Mouse (Mus musculus) skeletal muscle tissue, adult 2 months (tissue): ENCODE measurements around the gene Lrrc25.
A peak's percentile ranks its signal among the peaks of the same experiment; 100 is the strongest.
"Not testable (repeated sequence)": the region's sequence is repeated elsewhere in the genome, so short reads cannot be mapped to it uniquely, and the experiment has no call there.

ENCODE experiments used
- DNase-seq: peaks from one replicate; pipeline ENCODE4 v3.0.0-alpha.2; 2012; ENCODE audit warnings: low read depth, low spot score

Lrrc25 gene

GRCm38 (mm10) chr8:70615894-70616293 lies at the start of gene Lrrc25:
Gene Lrrc25 (plus strand): TSS chr8:70616155.
- no peak for DNase-seq

GRCm38 (mm10) chr8:70570360-70570759 lies 45.6 kb upstream of the Lrrc25 start:
- DNase-seq, result no peak

DNA sequence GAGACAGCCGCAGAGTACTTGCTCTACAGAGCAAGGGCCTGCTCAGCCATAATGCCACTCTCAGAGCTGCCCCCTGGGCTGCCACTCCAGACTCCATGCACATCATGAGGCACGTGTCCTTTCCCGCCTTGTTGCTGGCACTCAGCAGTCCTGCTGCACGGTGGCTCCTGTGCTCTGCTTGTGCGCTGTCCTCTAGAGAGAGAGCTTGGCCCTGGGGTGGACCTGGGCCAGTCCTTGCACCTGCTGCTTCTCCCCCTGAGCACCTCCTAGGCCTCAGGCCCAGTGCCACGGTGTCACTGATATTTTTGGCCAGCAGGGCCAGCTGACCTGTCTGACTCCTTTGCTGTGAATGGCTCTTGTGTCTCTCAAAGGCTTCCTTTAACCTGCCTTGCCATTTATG lies 45.0 kb upstream of the Lrrc25 start:
- peak; percentile 94 for DNase-seq

- DNase-seq, result no peak
These were observed 41.7 kb upstream of the Lrrc25 start for GRCm38 (mm10) chr8:70574302-70574701.

- no peak for DNase-seq
These were observed 41.0 kb upstream of the Lrrc25 start for GRCm38 (mm10) chr8:70574915-70575314.

DNA sequence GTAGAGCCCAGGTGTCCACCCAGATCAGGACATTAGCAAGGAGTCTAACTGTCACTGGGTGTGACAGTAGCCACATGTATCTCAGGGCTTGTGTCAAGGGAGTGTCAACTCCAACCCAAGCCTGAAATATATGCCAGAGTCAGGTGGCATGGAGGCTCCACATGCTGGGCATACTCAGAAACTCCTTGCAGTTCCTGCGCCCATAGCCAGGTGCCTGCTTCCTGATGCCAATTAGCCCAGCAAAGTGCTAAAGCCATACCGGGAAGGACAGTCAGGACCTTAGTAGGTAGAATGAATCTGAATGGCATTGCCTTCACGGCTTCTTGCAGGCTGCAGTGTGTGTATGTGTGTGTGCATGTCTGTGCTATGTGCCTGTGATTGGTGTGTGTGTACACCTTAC lies 38.7 kb upstream of the Lrrc25 start:
- no peak for DNase-seq

DNA sequence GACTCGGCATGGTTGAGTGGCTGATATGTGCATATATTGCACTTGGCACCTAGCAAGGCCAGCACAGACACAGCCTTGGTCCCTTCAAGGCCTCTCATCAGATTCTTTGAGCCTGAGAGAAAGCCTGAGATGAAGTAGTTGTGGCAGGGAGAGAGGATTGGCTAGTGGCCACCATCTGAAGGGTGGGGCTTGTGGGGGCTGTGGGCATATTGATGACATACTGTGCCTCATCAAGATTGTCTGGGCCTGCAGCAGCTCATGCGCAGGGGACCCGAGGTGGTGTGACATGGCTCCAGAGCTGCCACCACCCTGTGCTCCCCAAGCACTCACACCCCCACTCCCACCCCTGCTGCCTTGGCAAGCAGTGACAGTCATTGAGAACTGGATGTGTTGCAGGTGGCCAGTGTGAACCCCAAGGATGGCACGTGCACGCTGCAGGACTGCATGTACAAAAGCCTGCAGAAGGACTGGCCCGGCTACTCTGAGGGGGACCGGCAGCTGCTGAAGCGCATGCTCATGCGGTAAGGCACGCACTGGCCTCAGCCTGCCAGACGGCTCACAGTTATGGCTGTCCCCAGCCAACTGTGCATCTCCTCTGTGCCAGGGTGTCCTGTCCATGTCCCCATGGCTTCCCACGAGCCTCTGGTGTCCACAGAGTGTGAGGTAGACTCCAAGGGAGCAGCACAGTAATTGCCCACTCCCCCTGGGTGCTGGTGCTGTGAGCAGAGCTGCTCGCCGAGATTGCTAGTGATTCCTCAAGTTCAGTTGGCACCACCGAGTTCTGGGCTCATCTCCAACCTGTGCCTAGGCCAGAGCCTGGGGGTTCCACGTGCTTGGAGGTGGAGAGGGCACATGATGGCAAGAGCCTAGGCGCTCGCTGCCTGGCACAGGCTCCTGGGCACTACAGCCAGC lies 32.2 kb upstream of the Lrrc25 start:
- DNase-seq, result peak; percentile 70

- DNase-seq, result no peak
These were observed 31.2 kb upstream of the Lrrc25 start for GRCm38 (mm10) chr8:70584606-70585257.

DNA sequence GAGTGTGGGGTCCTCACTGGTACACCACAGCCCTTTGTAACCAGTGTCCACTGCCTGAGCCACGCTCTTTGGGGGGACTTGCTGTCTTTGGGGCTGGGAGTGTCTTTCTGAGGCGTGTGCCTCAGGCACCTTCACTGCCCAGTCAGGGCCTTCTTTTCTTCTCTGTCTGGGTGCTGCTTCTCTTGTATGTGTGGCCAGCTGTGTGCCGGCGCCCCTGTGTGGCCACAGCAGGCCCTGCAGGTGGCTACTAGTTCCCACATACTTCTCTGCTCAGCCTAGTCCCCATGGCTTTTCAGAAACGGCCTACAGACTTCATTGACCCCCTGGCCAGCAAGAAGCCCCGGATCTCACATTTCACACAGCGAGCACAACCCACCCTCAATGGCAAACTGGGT lies 30.7 kb upstream of the Lrrc25 start:
- DNase-seq, result peak; percentile 66

DNA sequence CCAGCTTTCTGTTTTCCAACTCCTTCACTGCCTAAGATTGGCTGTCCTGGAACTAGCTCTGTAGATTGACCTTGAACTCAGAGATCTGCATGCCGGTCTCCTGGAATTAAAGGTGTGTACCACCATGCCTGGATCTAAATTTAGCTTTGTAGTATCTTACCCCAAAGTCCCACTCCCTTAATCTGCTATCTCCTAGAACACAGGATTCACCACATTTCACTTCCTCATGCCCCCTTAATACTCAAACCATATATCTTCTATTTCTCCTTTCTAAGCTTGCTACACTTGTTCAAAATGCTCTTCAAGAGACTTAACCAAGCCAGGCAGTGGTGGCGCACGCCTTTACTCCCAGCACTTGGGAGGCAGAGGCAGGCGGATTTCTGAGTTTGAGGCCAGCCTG lies 28.0 kb upstream of the Lrrc25 start:
- DNase-seq, result not testable (repeated sequence)

DNA sequence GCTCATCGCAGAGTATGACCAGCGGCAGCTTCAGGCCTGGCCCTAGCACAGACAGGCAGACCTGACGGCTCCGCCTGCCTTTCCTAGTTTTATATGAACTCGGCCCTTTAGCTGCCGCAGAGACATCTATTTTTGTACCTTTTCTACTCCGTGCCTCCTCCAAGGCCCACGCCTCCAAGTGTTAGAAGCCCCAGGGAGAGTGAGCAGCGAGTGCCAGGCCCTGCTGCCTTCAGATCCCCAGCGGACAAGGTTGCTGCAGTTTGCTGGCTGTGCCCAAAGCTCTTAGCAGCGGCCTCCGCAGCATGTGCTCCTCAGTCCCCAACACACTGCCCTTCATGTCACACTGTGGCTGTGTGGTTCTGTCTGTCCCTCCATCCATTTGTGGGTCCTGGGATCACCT lies 24.4 kb upstream of the Lrrc25 start:
- no peak for DNase-seq

DNA sequence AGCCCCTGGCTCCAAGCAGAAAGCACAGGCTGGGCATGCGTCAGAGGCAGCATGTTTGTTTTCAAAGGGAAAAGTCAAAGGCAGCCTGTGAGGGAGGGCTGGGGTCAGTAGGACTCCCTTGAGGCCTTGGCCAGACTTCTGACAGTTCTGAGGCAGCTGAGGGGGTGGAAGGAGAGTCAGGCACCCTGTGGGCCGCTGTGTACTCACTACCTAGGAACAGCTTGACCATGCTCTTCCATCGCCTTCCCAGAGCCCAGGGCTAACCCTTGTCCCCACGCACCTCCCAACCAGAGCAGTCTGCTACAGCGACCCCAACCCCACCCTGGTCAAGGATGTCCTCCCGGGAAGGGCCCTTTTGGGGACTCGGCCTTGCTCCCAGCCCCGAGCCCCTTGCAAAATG lies 22.8 kb upstream of the Lrrc25 start:
- no peak for DNase-seq

DNA sequence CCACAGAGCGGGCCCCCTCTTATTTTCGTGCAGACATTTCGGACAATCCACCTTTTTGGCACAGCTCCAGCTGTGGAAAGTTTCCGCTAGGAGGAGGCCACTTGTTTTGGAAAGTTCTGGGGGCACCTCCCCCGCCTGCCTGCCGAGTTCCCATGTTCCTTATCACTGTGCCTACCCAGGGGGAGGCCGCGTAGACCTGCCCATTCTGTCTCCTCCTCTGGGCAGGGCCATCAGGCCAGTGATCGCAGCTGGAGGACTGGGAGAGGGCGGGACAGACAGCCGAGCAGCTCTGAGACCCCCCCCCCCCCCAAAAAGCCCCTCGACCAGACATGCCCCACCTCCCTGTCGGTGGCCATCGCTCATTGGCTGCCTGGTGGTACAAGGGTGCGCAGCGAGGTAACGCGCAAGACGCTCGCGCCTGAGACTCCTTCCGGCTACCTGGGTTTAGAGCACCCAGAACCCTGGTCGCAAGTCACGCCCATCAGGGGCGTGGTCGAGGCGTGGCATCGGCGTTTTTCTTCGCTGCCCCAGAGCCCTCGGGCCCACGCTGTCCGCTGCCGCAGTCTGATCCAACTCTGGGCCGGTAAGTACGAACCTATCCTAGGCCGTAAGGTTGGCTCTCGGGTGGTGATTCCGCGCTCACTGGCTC lies 21.9 kb upstream of the Lrrc25 start, which contains the start of gene Isyna1:
Gene Isyna1 (plus strand): TSS at position 413 of the 649 bp plus-strand sequence.
- peak; percentile 73 for DNase-seq

GRCm38 (mm10) chr8:70594621-70595564 lies 21.1 kb upstream of the Lrrc25 start:
- DNase-seq, result no peak

GRCm38 (mm10) chr8:70595811-70596210 lies 20.1 kb upstream of the Lrrc25 start:
- DNase-seq, result no peak

GRCm38 (mm10) chr8:70596216-70596615 lies 19.7 kb upstream of the Lrrc25 start:
- DNase-seq, result no peak

GRCm38 (mm10) chr8:70596775-70597416 lies 19.1 kb upstream of the Lrrc25 start:
- no peak for DNase-seq

DNA sequence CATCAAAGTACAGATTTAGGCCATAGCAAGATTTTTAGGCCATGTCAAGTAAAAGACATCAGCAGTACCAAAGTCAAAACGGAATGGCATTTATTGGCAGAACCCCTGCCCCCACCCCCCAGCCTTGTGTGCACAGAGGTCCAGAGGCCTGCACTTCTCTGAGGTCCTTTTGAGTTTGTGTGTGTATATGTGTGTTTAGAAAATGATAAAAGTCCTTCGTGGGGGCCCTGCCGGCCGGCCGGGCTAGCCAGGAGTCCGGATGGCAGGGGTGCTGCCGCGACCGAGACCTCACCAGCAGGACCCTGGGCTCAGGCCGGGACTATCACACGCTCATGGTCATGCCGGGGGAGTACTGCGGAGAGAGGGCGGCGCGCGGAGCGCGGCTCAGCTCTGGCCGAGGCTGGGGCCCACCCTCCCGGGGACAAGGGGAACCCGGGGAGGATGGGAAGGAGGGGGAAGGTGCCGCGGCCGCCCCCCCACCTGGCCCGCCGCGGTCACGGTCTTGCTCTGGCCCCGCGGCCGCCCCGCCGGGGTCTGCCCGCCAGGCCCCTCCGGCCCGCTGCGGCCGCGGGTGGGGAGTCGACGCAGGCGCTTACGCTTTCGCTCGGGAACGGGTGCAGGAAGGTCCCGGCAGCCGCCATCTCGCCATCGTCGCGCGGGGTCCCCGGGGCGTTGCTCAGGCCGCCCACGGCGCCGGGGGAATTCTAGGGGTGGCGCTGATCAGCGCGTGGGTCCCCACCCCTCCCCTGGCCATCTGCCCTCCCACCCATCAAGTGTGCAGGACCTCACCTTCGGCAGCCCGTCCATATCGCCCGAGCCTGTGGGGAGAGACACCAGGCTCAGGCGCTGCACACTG lies 18.3 kb upstream of the Lrrc25 start:
- DNase-seq, result no peak

GRCm38 (mm10) chr8:70598283-70598682 lies 17.7 kb upstream of the Lrrc25 start:
- DNase-seq, result no peak

DNA sequence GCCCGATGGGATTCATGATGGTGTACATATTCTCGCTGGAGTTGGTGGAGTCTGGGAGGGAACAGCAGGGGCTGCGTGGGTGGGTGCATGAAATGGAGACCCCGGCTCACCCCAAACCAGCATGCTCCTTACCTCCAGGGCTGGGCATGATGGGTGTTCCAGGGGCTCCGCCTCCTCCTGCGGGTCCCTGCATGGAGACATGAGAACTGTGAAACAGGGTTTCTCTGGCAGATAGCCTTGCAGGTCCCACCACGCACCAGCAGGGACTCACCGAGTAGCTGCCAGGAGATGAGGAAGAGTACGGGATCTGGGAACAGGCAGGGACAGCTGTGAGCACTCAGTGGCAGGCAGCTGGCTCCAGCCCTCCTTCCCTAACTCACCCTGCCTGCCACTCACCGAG lies 17.2 kb upstream of the Lrrc25 start:
- DNase-seq, result no peak
